Mouse (Mus musculus) adrenal gland, postnatal 4 days (tissue): ENCODE measurements around the gene Zc3h7b. TPM values are rescaled to one million over a fixed set of nuclear protein-coding genes. Genes with fewer than 3 reads are reported as not detected.
"Not testable (repeated sequence)": the region's sequence is repeated elsewhere in the genome, so short reads cannot be mapped to it uniquely, and the experiment has no call there.

Experiments
- DNase-seq, 2 experiments: peaks; one replicate each; pipeline ENCODE4 v3.0.0; 2021 to 2022; ENCODE audit warnings: low spot score in 2 of 2, mixed read lengths in 2 of 2
- total RNA-seq, 2 experiments: library from RNA; stranded (reverse); gene quantifications; 2 replicates each; pipeline ENCODE4 v1.2.3; 2021

The Zc3h7b gene
- total RNA-seq, 2 experiments from 2014 or later, result 94.6 to 98.5 TPM

GRCm38 (mm10) chr15:81735075-81735474 is 9.8 kb upstream of the Zc3h7b start:
- no peak for DNase-seq

DNA sequence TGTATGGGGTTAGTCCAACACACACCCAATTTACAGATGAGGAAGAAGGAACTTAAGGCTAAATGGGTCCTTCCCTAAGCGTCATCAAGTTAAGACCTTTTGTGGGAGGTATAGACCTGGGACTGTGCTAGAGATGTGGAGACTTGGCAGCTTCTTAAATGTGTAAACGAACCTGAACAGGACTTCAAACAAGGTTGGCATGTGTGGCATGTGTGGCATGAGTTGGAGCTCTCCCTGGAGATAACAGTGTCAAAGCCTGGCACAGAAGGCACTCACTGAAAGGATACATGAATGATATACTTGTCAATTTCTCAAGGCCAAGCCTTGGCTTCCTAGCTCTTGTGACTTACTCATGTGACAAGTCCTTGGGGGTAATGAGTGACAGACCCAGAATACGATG is 5.6 kb upstream of the Zc3h7b start:
- DNase-seq, result no peak

- no peak for DNase-seq
Measured at GRCm38 (mm10) chr15:81739924-81740323, 4.9 kb upstream of the Zc3h7b start.

DNA sequence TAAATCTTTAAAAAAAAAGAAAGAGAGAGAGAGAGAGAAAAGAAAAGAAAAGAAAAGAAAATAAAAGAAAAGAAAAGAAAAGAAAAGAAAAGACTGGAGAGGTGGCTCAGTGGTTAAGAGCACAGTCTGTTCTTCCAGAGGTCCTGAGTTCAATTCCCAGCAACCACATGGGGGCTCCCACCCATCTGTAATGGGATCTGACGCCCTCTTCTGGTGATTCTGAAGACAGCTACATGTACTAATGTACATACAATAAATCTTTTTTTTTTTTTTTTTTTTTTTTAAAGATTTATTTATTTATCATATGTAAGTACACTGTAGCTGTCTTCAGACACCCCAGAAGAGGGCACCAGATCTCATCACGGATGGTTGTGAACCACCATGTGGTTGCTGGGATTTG is 2.5 kb upstream of the Zc3h7b start:
- DNase-seq, result not testable (repeated sequence)

DNA sequence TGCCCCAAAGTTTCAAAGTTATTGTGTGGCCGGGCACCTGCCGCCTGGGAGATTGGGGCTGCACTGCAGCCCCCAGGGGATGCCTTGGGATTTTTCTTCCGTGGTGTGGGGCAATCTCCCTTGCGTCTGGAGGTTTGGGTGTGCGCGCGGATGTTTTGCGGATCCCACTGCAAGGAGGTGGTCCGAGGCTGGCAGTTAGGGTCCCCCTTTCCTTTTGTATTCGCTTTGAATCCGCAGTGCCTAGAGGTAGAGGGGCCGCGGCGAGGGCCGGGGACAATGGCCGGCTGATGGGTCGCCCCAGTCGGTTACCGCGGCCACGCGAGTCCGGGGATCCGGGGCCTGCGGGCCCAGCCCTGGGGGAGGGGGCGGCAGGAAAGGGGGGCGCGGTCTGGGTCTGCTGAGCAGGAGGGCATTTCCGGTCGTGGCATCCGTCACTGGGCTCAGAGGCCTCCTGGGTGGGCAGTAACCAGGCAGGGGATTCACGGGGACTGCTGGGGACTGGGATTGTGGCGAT is 801 bp downstream of the Zc3h7b start:
- peak; percentile 46 to 55 for DNase-seq

- no peak for DNase-seq
Measured at GRCm38 (mm10) chr15:81749742-81750141, 4.9 kb downstream of the Zc3h7b start.

- DNase-seq, result no peak
Measured at GRCm38 (mm10) chr15:81753669-81754068, 8.8 kb downstream of the Zc3h7b start.

- no peak for DNase-seq
Measured at GRCm38 (mm10) chr15:81758701-81759100, 13.8 kb downstream of the Zc3h7b start.

GRCm38 (mm10) chr15:81759542-81759941 is 14.7 kb downstream of the Zc3h7b start:
- no peak for DNase-seq

DNA sequence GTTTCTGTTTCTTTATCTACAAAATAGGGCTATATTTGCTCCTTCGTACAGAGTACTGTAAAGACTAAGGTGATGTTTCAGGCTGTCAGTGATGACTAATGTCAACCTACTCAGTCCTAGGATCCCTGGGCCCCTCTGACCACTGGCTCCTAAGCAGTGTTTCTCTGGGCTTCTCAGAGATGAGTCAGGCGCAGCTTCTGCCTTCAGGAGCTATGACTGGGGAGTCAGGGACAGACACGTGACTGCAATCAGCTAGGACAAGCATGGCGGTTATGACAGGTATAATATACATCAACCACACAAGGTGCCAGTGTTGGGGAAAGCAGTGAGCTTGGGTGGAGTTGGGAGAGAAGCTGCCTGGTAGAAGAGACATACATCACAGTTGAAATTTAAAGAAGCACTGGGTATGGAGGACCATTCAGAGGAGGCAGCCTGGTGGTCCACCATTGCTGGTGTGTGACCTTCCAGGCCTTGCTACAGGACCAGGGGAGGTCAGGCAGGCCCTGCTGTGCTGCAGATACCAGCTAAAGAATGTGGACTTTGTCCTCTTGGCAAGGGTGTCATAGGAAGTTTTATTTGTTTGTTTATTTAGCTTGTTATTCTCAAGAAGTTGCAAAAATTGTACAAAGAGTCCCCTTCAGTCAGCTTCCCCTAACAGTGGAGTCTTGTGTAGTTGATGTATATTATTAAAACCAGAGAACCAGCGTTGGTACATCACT is 15.7 kb downstream of the Zc3h7b start:
- DNase-seq, result no peak

GRCm38 (mm10) chr15:81761381-81761780 is 16.5 kb downstream of the Zc3h7b start:
- no peak for DNase-seq

- DNase-seq, result no peak
Measured at GRCm38 (mm10) chr15:81761959-81762358, 17.1 kb downstream of the Zc3h7b start.

GRCm38 (mm10) chr15:81764573-81764972 is 19.7 kb downstream of the Zc3h7b start:
- DNase-seq, result no peak

DNA sequence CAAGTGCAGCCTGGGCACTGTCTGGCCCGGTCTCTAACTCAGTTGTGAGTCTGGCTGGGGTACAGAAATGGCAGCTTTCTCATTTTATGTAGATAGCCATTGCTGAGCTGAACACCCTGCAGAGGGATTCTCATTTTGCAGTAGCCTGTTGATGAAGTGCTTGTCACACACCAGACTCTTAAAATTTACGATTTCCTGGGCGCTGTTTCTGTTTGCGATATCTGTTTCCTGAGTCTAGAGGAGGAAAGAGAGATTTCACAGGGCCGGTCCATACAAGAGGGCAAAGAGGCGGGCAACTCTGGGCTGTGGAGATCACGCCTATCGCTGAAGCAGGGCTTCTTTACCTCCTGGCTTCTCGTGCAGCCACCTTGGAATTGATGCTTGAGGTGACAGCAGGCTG is 20.8 kb downstream of the Zc3h7b start:
- DNase-seq, result no peak

DNA sequence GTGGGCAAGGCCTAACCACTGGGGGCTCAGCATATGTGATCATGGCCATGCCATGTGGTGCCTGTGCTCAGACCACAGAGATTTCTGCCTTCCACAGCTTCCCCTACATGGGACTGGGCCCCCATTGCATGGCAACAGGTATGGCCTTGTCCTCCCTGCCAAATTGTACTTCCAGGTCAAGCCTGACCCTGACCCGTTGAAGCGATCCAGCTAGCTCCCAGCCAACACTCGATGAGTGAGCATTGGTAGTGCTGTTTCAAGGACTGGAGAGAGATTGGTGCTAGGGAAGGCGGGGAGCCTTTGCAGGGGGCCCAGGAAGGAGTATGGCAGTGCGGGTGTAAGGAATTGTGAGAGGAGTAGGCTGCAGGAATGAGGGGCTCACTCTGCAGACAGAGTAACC is 21.6 kb downstream of the Zc3h7b start:
- no peak for DNase-seq

DNA sequence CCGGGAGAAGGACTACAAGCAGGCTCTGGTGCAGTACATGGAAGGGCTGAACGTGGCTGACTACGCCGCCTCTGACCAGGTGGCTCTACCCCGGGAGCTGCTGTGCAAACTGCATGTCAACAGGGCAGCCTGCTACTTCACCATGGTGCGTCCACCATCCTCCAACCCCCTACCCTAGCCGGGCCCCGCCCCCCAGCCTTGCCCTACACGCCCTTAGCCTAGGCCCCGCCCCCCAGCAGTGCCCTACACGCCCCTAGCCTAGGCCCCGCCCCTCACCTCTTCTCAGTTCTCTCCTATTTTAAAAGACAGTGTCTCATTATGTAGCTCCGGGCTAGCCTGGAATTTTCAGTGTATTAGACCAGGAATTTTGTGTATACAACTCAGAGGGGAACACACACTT is 24.2 kb downstream of the Zc3h7b start:
- no peak for DNase-seq

GRCm38 (mm10) chr15:81772431-81773120 is 27.7 kb downstream of the Zc3h7b start:
- no peak for DNase-seq

GRCm38 (mm10) chr15:81774505-81775171 is 29.8 kb downstream of the Zc3h7b start:
- peak in 1 of 2 experiments; percentile 32 for DNase-seq

- DNase-seq, result no peak
Measured at GRCm38 (mm10) chr15:81776631-81777422, 32.0 kb downstream of the Zc3h7b start.

- DNase-seq, result no peak
Measured at GRCm38 (mm10) chr15:81781816-81782215, 37.0 kb downstream of the Zc3h7b start.

DNA sequence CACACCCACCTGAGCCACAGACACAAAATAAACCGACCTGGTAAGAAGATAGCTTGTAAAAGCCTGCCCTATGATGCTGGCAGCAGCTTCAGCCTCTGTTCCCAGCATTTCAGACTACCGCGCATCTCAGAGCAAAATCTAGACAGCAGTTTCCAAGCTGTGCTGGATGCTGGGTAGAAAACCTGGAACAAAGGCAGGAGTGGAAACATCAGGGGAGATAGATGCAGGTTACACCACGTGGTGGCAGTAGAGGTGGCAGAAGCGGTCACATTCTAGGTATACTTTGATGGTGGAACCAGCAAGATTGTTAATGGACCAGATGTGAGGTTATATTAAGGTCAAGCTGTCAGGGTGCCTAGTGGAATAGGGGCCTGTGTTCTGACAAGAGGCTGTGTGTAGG is 39.9 kb downstream of the Zc3h7b start:
- DNase-seq, result no peak
